Mouse (Mus musculus) CH12.LX (cell line): ENCODE measurements around the gene Prkg1. TPM values are rescaled to one million over a fixed set of nuclear protein-coding genes. Genes with fewer than 3 reads are reported as not detected.

ENCODE experiments used
- DNase-seq: peaks from one replicate; pipeline ENCODE4 v3.0.0-alpha.2; 2013; ENCODE audit errors: extremely low read depth
- H3K27ac ChIP-seq: 2 replicates; pipeline ENCODE4 v1.5.1; 2012; ENCODE audit warnings: low read depth, mild to moderate bottlenecking, control low read depth, moderate library complexity; ENCODE audit not compliant: insufficient read depth
- H3K27me3 ChIP-seq: replicated peaks from 2 replicates; pipeline ENCODE3; 2012; ENCODE audit warnings: inconsistent platforms
- H3K36me3 ChIP-seq, 2 experiments: replicated peaks in 1 of 2; 2 replicates each; pipeline versions ENCODE3 to v1.6.1; 2012; ENCODE audit warnings: inconsistent platforms in 1 of 2, low read length in 1 of 2, mild to moderate bottlenecking in 1 of 2, mixed read lengths in 1 of 2, moderate library complexity in 1 of 2; ENCODE audit not compliant: control insufficient read depth in 1 of 2, insufficient read depth in 1 of 2
- H3K4me1 ChIP-seq, 2 experiments: 2 replicates each; pipeline ENCODE4 v1.6.1; 2012; ENCODE audit warnings: inconsistent platforms in 1 of 2, moderate library complexity in 1 of 2; ENCODE audit not compliant: insufficient read depth in 2 of 2, control insufficient read depth in 1 of 2
- H3K4me2 ChIP-seq: 2 replicates; pipeline ENCODE4 v1.6.1; 2012; ENCODE audit warnings: low read depth, mild to moderate bottlenecking, control low read depth; ENCODE audit not compliant: poor library complexity, insufficient read depth, severe bottlenecking
- H3K4me3 ChIP-seq, 3 experiments: fragments of 150-350 bp in 1 of 3; sonication (generic) in 1 of 3; replicated peaks in 1 of 3; 2 replicates each; pipeline versions ENCODE3 to v1.5.1; 2011 to 2012; ENCODE audit warnings: low read depth in 2 of 3, low read length in 2 of 3, mild to moderate bottlenecking in 2 of 3, moderate library complexity in 2 of 3, control low read depth in 1 of 3, improper control_type of control experiment in 1 of 3, inconsistent platforms in 1 of 3, mixed read lengths in 1 of 3; ENCODE audit not compliant: poor library complexity in 1 of 3
- H3K79me2 ChIP-seq: replicated peaks from 2 replicates; pipeline ENCODE4 v1.6.1; 2012; ENCODE audit warnings: mild to moderate bottlenecking, moderate library complexity; ENCODE audit not compliant: control insufficient read depth, poor library complexity, insufficient read depth, severe bottlenecking; ENCODE audit errors: extremely low read depth
- H3K9ac ChIP-seq: 2 replicates; pipeline ENCODE4 v1.6.1; 2012; ENCODE audit warnings: low read depth, mild to moderate bottlenecking, control low read depth, moderate library complexity; ENCODE audit not compliant: insufficient read depth
- H3K9me3 ChIP-seq: replicated peaks from 2 replicates; pipeline ENCODE3; 2012; ENCODE audit warnings: low read length, inconsistent platforms, mixed read lengths
- BHLHE40 ChIP-seq: IDR thresholded peaks from 2 replicates; pipeline ENCODE4 v1.6.1; 2011; ENCODE audit warnings: mild to moderate bottlenecking, low read depth, low read length, improper control_type of control experiment
- CHD1 ChIP-seq: IDR thresholded peaks from 2 replicates; pipeline ENCODE4 v1.6.1; 2012; ENCODE audit warnings: low read depth, low read length, improper control_type of control experiment, inconsistent platforms
- CHD2 ChIP-seq: IDR thresholded peaks from 2 replicates; pipeline ENCODE4 v1.6.1; 2011; ENCODE audit warnings: low read length, improper control_type of control experiment
- CTCF ChIP-seq, 2 experiments: IDR thresholded peaks in 1 of 2; conservative IDR thresholded peaks in 1 of 2; 2 replicates each; pipeline ENCODE4 v1.5.1; 2011 to 2012; ENCODE audit warnings: low read depth in 2 of 2, low read length in 2 of 2, improper control_type of control experiment in 1 of 2, inconsistent platforms in 1 of 2, mild to moderate bottlenecking in 1 of 2, moderate library complexity in 1 of 2
- ELF1 ChIP-seq: IDR thresholded peaks from 2 replicates; pipeline ENCODE4 v1.6.1; 2014; ENCODE audit warnings: low read depth, mild to moderate bottlenecking, inconsistent platforms, low read length, improper control_type of control experiment
- EP300 ChIP-seq: IDR thresholded peaks from 2 replicates; pipeline ENCODE4 v1.6.1; 2011; ENCODE audit warnings: low read length, improper control_type of control experiment
- ETS1 ChIP-seq: conservative IDR thresholded peaks from 2 replicates; pipeline ENCODE4 v1.6.1; 2012; ENCODE audit warnings: low read depth, mild to moderate bottlenecking, inconsistent platforms, low read length, improper control_type of control experiment, moderate library complexity
- GABPA ChIP-seq: IDR thresholded peaks from 2 replicates; pipeline ENCODE4 v1.6.1; 2012; ENCODE audit warnings: low read depth, low read length, improper control_type of control experiment, inconsistent platforms; ENCODE audit not compliant: insufficient replicate concordance
- HCFC1 ChIP-seq: IDR thresholded peaks from 2 replicates; pipeline ENCODE4 v1.6.1; 2012; ENCODE audit warnings: low read depth, mild to moderate bottlenecking, inconsistent platforms, low read length, improper control_type of control experiment
- IRF4 ChIP-seq: IDR thresholded peaks from 2 replicates; pipeline ENCODE4 v1.6.1; 2014; ENCODE audit warnings: low read depth, mild to moderate bottlenecking, inconsistent platforms, low read length, improper control_type of control experiment
- JUN ChIP-seq: IDR thresholded peaks from 2 replicates; pipeline ENCODE4 v1.6.1; 2011; ENCODE audit warnings: low read depth, mild to moderate bottlenecking, low read length, improper control_type of control experiment, moderate library complexity; ENCODE audit not compliant: insufficient read depth
- JUND ChIP-seq: conservative IDR thresholded peaks from 2 replicates; pipeline ENCODE4 v1.6.1; 2011; ENCODE audit warnings: low read depth, low read length, improper control_type of control experiment
- MAFK ChIP-seq: IDR thresholded peaks from 2 replicates; pipeline ENCODE4 v1.6.1; 2011; ENCODE audit warnings: low read length, improper control_type of control experiment; ENCODE audit not compliant: insufficient replicate concordance
- MAZ ChIP-seq: IDR thresholded peaks from 2 replicates; pipeline ENCODE4 v1.6.1; 2012; ENCODE audit warnings: low read depth, mild to moderate bottlenecking, inconsistent platforms, low read length, improper control_type of control experiment, moderate library complexity
- MEF2A ChIP-seq: IDR thresholded peaks from 2 replicates; pipeline ENCODE4 v1.6.1; 2014; ENCODE audit warnings: low read depth, mild to moderate bottlenecking, inconsistent platforms, low read length, improper control_type of control experiment, borderline replicate concordance
- MXI1 ChIP-seq: IDR thresholded peaks from 2 replicates; pipeline ENCODE4 v1.6.1; 2011; ENCODE audit warnings: mild to moderate bottlenecking, low read depth, low read length, improper control_type of control experiment
- MYC ChIP-seq: IDR thresholded peaks from 2 replicates; pipeline ENCODE4 v1.6.1; 2011; ENCODE audit warnings: low read depth, mild to moderate bottlenecking, improper control_type of control experiment, low read length
- NELFE ChIP-seq: IDR thresholded peaks from 2 replicates; pipeline ENCODE4 v1.6.1; 2011; ENCODE audit warnings: low read depth, low read length, improper control_type of control experiment
- NRF1 ChIP-seq: IDR thresholded peaks from 2 replicates; pipeline ENCODE4 v1.6.1; 2014; ENCODE audit warnings: low read depth, mild to moderate bottlenecking, inconsistent platforms, low read length, improper control_type of control experiment, moderate library complexity
- POLR2AphosphoS2 ChIP-seq: IDR thresholded peaks from 2 replicates; pipeline ENCODE4 v1.6.1; 2011; ENCODE audit warnings: low read depth, low read length, improper control_type of control experiment
- TBP ChIP-seq: conservative IDR thresholded peaks from 2 replicates; pipeline ENCODE4 v1.6.1; 2011; ENCODE audit warnings: low read depth, low read length, improper control_type of control experiment
- TCF12 ChIP-seq: IDR thresholded peaks from 2 replicates; pipeline ENCODE4 v1.6.1; 2014; ENCODE audit warnings: low read depth, mild to moderate bottlenecking, inconsistent platforms, low read length, improper control_type of control experiment
- UBTF ChIP-seq: IDR thresholded peaks from 2 replicates; pipeline ENCODE4 v1.6.1; 2012; ENCODE audit warnings: low read depth, mild to moderate bottlenecking, inconsistent platforms, low read length, improper control_type of control experiment, moderate library complexity
- USF2 ChIP-seq: conservative IDR thresholded peaks from 2 replicates; pipeline ENCODE4 v1.6.1; 2011; ENCODE audit warnings: low read depth, low read length, improper control_type of control experiment
- ZKSCAN1 ChIP-seq: IDR thresholded peaks from 2 replicates; pipeline ENCODE4 v1.6.1; 2012; ENCODE audit warnings: low read depth, inconsistent platforms, low read length, improper control_type of control experiment, borderline replicate concordance
- ZMIZ1 ChIP-seq: IDR thresholded peaks from 2 replicates; pipeline ENCODE4 v1.6.1; 2012; ENCODE audit warnings: low read depth, mild to moderate bottlenecking, inconsistent platforms, low read length, improper control_type of control experiment
- ZNF384 ChIP-seq: IDR thresholded peaks from 2 replicates; pipeline ENCODE4 v1.6.1; 2012; ENCODE audit warnings: low read depth, low read length, improper control_type of control experiment, inconsistent platforms
- dilution Hi-C: fragments of 300-500 bp; cut with MboI; formaldehyde crosslinking; loops from 2 replicates; pipeline ENCODE4 v1.14.3; 2020; ENCODE audit warnings: low sequenced_read_pairs; ENCODE audit not compliant: extremely low pct_unique_long_range_greater_than_20kb, extremely low pct_ligation_motif_present
- in situ Hi-C: fragments of 300-500 bp; cut with MboI; formaldehyde crosslinking; loops from 3 replicates; pipeline ENCODE4 v1.14.3; 2019; ENCODE audit warnings: low sequenced_read_pairs, low pct_ligation_motif_present, low pct_unique_long_range_greater_than_20kb, mixed read lengths
- polyA plus RNA-seq: library from polyadenylated mRNA; unstranded; fragments of >175 nt; gene quantifications from 2 replicates; pipeline ENCODE4 v1.2.1, GENCODE M21; 2012; ENCODE audit warnings: low read depth; ENCODE audit not compliant: insufficient read length
- total RNA-seq, 2 experiments: library from RNA; depleted of rRNA; stranded (reverse); fragments of 300-350 nt in 1 of 2; fragments of >200 nt in 1 of 2; gene quantifications; 2 replicates each; pipeline ENCODE4 v1.2.3; 2012 to 2014

The Prkg1 gene
- total and polyA plus RNA-seq, 3 experiments, result not detected

GRCm38 (mm10) chr19:31529890-31530289 lies 234.9 kb downstream of the Prkg1 start:
- in situ Hi-C loops (no loop called here), dilution Hi-C loops (no loop called here)
- Histone ChIP-seq H3K9ac (no peak overlapping the region), H3K36me3 (no peaks in the 10 kb centered on the region), H3K27ac (no peak overlapping the region), H3K9me3 (no peaks in the 10 kb centered on the region), H3K4me1 (peaks cover 5 to 15% of the 10 kb centered on the region in 2 experiments; a peak in 3 of 4 replicates), H3K27me3 (no peaks in the 10 kb centered on the region), H3K4me3 (no peak overlapping the region)
- no peak for DNase-seq
- TF ChIP-seq EP300, result no peak
- TF ChIP-seq GABPA, result no peak
- no peak for TF ChIP-seq USF2
- TF ChIP-seq ZNF384, result no peak
- no peak for TF ChIP-seq ZMIZ1
- no peak for TF ChIP-seq ETS1
- TF ChIP-seq POLR2AphosphoS2, result no peak
- no peak for TF ChIP-seq NELFE
- TF ChIP-seq BHLHE40, result no peak
- TF ChIP-seq MEF2A, result no peak
- no peak for TF ChIP-seq TCF12
- no peak for TF ChIP-seq CHD2
- no peak for TF ChIP-seq NRF1
- no peak for TF ChIP-seq MAFK
- TF ChIP-seq JUN, result no peak
- TF ChIP-seq TBP, result no peak
- TF ChIP-seq MXI1, result no peak
- TF ChIP-seq, all 38 proteins: peak for 0
- Histone ChIP-seq H3K4me2 (no peak overlapping the region), H3K79me2 (no peaks in the 10 kb centered on the region)

- Histone ChIP-seq H3K27ac (no peak overlapping the region), H3K36me3 (no peaks in the 10 kb centered on the region), H3K4me3 (no peak overlapping the region), H3K9ac (no peak overlapping the region), H3K9me3 (no peaks in the 10 kb centered on the region), H3K4me1 (no peaks in the 10 kb centered on the region), H3K4me2 (no peak overlapping the region), H3K79me2 (no peaks in the 10 kb centered on the region), H3K27me3 (no peaks in the 10 kb centered on the region)
- dilution Hi-C loops, result no loop called here
- DNase-seq, result no peak
- TF ChIP-seq IRF4, result no peak
- no peak for TF ChIP-seq ZNF384
- TF ChIP-seq ZMIZ1, result no peak
- TF ChIP-seq CTCF (conservative IDR thresholded peaks at IDR 0.05 in 1 of 2, IDR thresholded peaks at IDR 0.05 in 1 of 2; ENCODE audit: low read depth in 2 of 2, low read length in 2 of 2), result no peak
- TF ChIP-seq MYC, result no peak
- no peak for TF ChIP-seq UBTF
- TF ChIP-seq TCF12, result no peak
- no peak for TF ChIP-seq JUND
- TF ChIP-seq CHD1, result no peak
- TF ChIP-seq TBP, result no peak
- TF ChIP-seq HCFC1, result no peak
- TF ChIP-seq ELF1, result no peak
- TF ChIP-seq POLR2AphosphoS2, result no peak
- TF ChIP-seq MAZ, result no peak
- no peak for TF ChIP-seq ZKSCAN1
- TF ChIP-seq CHD2, result no peak
- no peak for TF ChIP-seq NELFE
- in situ Hi-C loops, result no loop called here
These were observed 250.3 kb downstream of the Prkg1 start for GRCm38 (mm10) chr19:31514490-31514889.
